Mouse (Mus musculus): ENCODE measurements around the gene Zfp553. TPM values are rescaled to one million over a fixed set of nuclear protein-coding genes. Genes with fewer than 3 reads are reported as not detected.

Zfp553 gene
- polyA plus RNA-seq, 1 experiment from 2014 or later, result 26.5 TPM

GRCm38 (mm10) chr7:127208553-127209438 is 24.1 kb upstream of the Zfp553 start, which contains the start of gene Mylpf:
Gene Mylpf, plus strand, starts transcription at chr7:127208890.
- peak within 1 kb of the TSS; percentile 90 for H3K4me3 ChIP-seq (ENCODE audit: low read depth, low read length)
- peaks cover 1% of the 10 kb centered on the region; the same call in 1 of the 2 replicates for H3K27me3 ChIP-seq (ENCODE audit: control insufficient read depth, insufficient read depth, low read length)
- H3K9me3 ChIP-seq (ENCODE audit: control insufficient read depth, low read length), result no peaks in the 10 kb centered on the region
- peak within 1 kb of the TSS; percentile 96 for H3K4me2 ChIP-seq (replicated peaks; ENCODE audit: low read depth, low read length)
- H3K9ac ChIP-seq (ENCODE audit: low read depth, low read length), result peak within 1 kb of the TSS; percentile 92
- peak within 1 kb of the TSS; percentile 77 for H3K27ac ChIP-seq (ENCODE audit: low read depth, low read length)
- ATAC-seq (ENCODE audit: low FRiP score) (peak; percentile 94), DNase-seq (ENCODE audit: low spot score) (peak; percentile 96)
- H3K36me3 ChIP-seq (ENCODE audit: control insufficient read depth, insufficient read depth, low read length), result no peaks in the 10 kb centered on the region
- peaks cover 6% of the 10 kb centered on the region; the same call in 1 of the 2 replicates for H3K4me1 ChIP-seq (replicated peaks; ENCODE audit: control insufficient read depth, insufficient read depth, low read length)
- under 1% methylated on average over 36 of the region's 44 CpGs for WGBS

GRCm38 (mm10) chr7:127209851-127210250 is 23.0 kb upstream of the Zfp553 start:
- H3K9ac ChIP-seq (ENCODE audit: low read depth, low read length), result no peak overlapping the region
- DNase-seq (ENCODE audit: low spot score) (no peak), ATAC-seq (ENCODE audit: low FRiP score) (no peak)
- H3K4me3 ChIP-seq (ENCODE audit: low read depth, low read length), result peak overlapping the region; percentile 22
- WGBS, result 89% methylated on average over 5 of the region's 5 CpGs
- peak overlapping the region; percentile 39; the same call in 1 of the 2 replicates for H3K4me2 ChIP-seq (replicated peaks; ENCODE audit: low read depth, low read length)
- no peaks in the 10 kb centered on the region for H3K36me3 ChIP-seq (ENCODE audit: control insufficient read depth, insufficient read depth, low read length)
- H3K27me3 ChIP-seq (ENCODE audit: control insufficient read depth, insufficient read depth, low read length), result peaks cover 10% of the 10 kb centered on the region; the same call in 1 of the 2 replicates
- H3K9me3 ChIP-seq (ENCODE audit: control insufficient read depth, low read length), result no peaks in the 10 kb centered on the region
- H3K4me1 ChIP-seq (replicated peaks; ENCODE audit: control insufficient read depth, insufficient read depth, low read length), result peaks cover 6% of the 10 kb centered on the region; the same call in 1 of the 2 replicates
- H3K27ac ChIP-seq (ENCODE audit: low read depth, low read length), result no peak overlapping the region

- ATAC-seq (ENCODE audit: low FRiP score), result no peak
- Histone ChIP-seq H3K4me3 (ENCODE audit: low read depth, low read length) (no peak overlapping the region), H3K36me3 (ENCODE audit: control insufficient read depth, insufficient read depth, low read length) (no peaks in the 10 kb centered on the region), H3K9me3 (ENCODE audit: control insufficient read depth, low read length) (no peaks in the 10 kb centered on the region), H3K4me1 (replicated peaks; ENCODE audit: control insufficient read depth, insufficient read depth, low read length) (peaks cover 6% of the 10 kb centered on the region; the same call in 1 of the 2 replicates), H3K27me3 (ENCODE audit: control insufficient read depth, insufficient read depth, low read length) (peaks cover 10% of the 10 kb centered on the region; the same call in 1 of the 2 replicates), H3K4me2 (replicated peaks; ENCODE audit: low read depth, low read length) (no peak overlapping the region), H3K27ac (ENCODE audit: low read depth, low read length) (no peak overlapping the region), H3K9ac (ENCODE audit: low read depth, low read length) (no peak overlapping the region)
- DNase-seq (ENCODE audit: low spot score), result no peak
- 97% methylated on average over 4 of the region's 4 CpGs for WGBS
Measured at GRCm38 (mm10) chr7:127210266-127210665, 22.6 kb upstream of the Zfp553 start.

- no peak overlapping the region for H3K27ac ChIP-seq (ENCODE audit: low read depth, low read length)
- no peak overlapping the region for H3K4me3 ChIP-seq (ENCODE audit: low read depth, low read length)
- WGBS, result 79% methylated on average over 5 of the region's 5 CpGs
- ATAC-seq (ENCODE audit: low FRiP score) (no peak), DNase-seq (ENCODE audit: low spot score) (no peak)
- H3K27me3 ChIP-seq (ENCODE audit: control insufficient read depth, insufficient read depth, low read length), result peaks cover 10% of the 10 kb centered on the region; the same call in 1 of the 2 replicates
- H3K4me1 ChIP-seq (replicated peaks; ENCODE audit: control insufficient read depth, insufficient read depth, low read length), result peaks cover 6% of the 10 kb centered on the region; the same call in 1 of the 2 replicates
- no peaks in the 10 kb centered on the region for H3K36me3 ChIP-seq (ENCODE audit: control insufficient read depth, insufficient read depth, low read length)
- no peaks in the 10 kb centered on the region for H3K9me3 ChIP-seq (ENCODE audit: control insufficient read depth, low read length)
- H3K4me2 ChIP-seq (replicated peaks; ENCODE audit: low read depth, low read length), result no peak overlapping the region
- H3K9ac ChIP-seq (ENCODE audit: low read depth, low read length), result no peak overlapping the region
Measured at GRCm38 (mm10) chr7:127211014-127211745, 21.7 kb upstream of the Zfp553 start.

- H3K27me3 ChIP-seq (ENCODE audit: control insufficient read depth, insufficient read depth, low read length), result peaks cover 10% of the 10 kb centered on the region; the same call in 1 of the 2 replicates
- DNase-seq (ENCODE audit: low spot score) (no peak), ATAC-seq (ENCODE audit: low FRiP score) (no peak)
- no peak overlapping the region for H3K27ac ChIP-seq (ENCODE audit: low read depth, low read length)
- no peak overlapping the region for H3K9ac ChIP-seq (ENCODE audit: low read depth, low read length)
- no peaks in the 10 kb centered on the region for H3K4me1 ChIP-seq (replicated peaks; ENCODE audit: control insufficient read depth, insufficient read depth, low read length)
- no peak overlapping the region for H3K4me3 ChIP-seq (ENCODE audit: low read depth, low read length)
- no peak overlapping the region for H3K4me2 ChIP-seq (replicated peaks; ENCODE audit: low read depth, low read length)
- 88% methylated on average over 12 of the region's 12 CpGs for WGBS
- no peaks in the 10 kb centered on the region for H3K9me3 ChIP-seq (ENCODE audit: control insufficient read depth, low read length)
- no peaks in the 10 kb centered on the region for H3K36me3 ChIP-seq (ENCODE audit: control insufficient read depth, insufficient read depth, low read length)
Measured at GRCm38 (mm10) chr7:127212432-127213250, 20.2 kb upstream of the Zfp553 start.

GRCm38 (mm10) chr7:127213485-127213884 is 19.4 kb upstream of the Zfp553 start:
- H3K9ac ChIP-seq (ENCODE audit: low read depth, low read length), result no peak overlapping the region
- H3K36me3 ChIP-seq (ENCODE audit: control insufficient read depth, insufficient read depth, low read length), result no peaks in the 10 kb centered on the region
- H3K27me3 ChIP-seq (ENCODE audit: control insufficient read depth, insufficient read depth, low read length), result peaks cover 10% of the 10 kb centered on the region; the same call in 1 of the 2 replicates
- H3K4me1 ChIP-seq (replicated peaks; ENCODE audit: control insufficient read depth, insufficient read depth, low read length), result no peaks in the 10 kb centered on the region
- no peak for ATAC-seq (ENCODE audit: low FRiP score)
- H3K4me3 ChIP-seq (ENCODE audit: low read depth, low read length), result no peak overlapping the region
- 41% methylated on average over 7 of the region's 7 CpGs for WGBS
- H3K9me3 ChIP-seq (ENCODE audit: control insufficient read depth, low read length), result no peaks in the 10 kb centered on the region
- DNase-seq (ENCODE audit: low spot score), result peak; percentile 65
- H3K27ac ChIP-seq (ENCODE audit: low read depth, low read length), result no peak overlapping the region
- no peak overlapping the region for H3K4me2 ChIP-seq (replicated peaks; ENCODE audit: low read depth, low read length)

GRCm38 (mm10) chr7:127213930-127214329 is 18.9 kb upstream of the Zfp553 start:
- DNase-seq (ENCODE audit: low spot score) (peak; percentile 3), ATAC-seq (ENCODE audit: low FRiP score) (no peak)
- Histone ChIP-seq H3K4me3 (ENCODE audit: low read depth, low read length) (no peak overlapping the region), H3K4me1 (replicated peaks; ENCODE audit: control insufficient read depth, insufficient read depth, low read length) (no peaks in the 10 kb centered on the region), H3K27ac (ENCODE audit: low read depth, low read length) (no peak overlapping the region), H3K4me2 (replicated peaks; ENCODE audit: low read depth, low read length) (no peak overlapping the region), H3K27me3 (ENCODE audit: control insufficient read depth, insufficient read depth, low read length) (peaks cover 10% of the 10 kb centered on the region; the same call in 1 of the 2 replicates), H3K36me3 (ENCODE audit: control insufficient read depth, insufficient read depth, low read length) (no peaks in the 10 kb centered on the region), H3K9me3 (ENCODE audit: control insufficient read depth, low read length) (no peaks in the 10 kb centered on the region), H3K9ac (ENCODE audit: low read depth, low read length) (no peak overlapping the region; the same call in 1 of the 2 replicates)
- 47% methylated on average over 12 of the region's 12 CpGs for WGBS

GRCm38 (mm10) chr7:127214521-127214920 is 18.3 kb upstream of the Zfp553 start:
- ATAC-seq (ENCODE audit: low FRiP score) (no peak), DNase-seq (ENCODE audit: low spot score) (no peak)
- Histone ChIP-seq H3K4me1 (replicated peaks; ENCODE audit: control insufficient read depth, insufficient read depth, low read length) (no peaks in the 10 kb centered on the region), H3K36me3 (ENCODE audit: control insufficient read depth, insufficient read depth, low read length) (no peaks in the 10 kb centered on the region), H3K9ac (ENCODE audit: low read depth, low read length) (no peak overlapping the region), H3K9me3 (ENCODE audit: control insufficient read depth, low read length) (no peaks in the 10 kb centered on the region), H3K27me3 (ENCODE audit: control insufficient read depth, insufficient read depth, low read length) (peaks cover 10% of the 10 kb centered on the region; the same call in 1 of the 2 replicates), H3K4me3 (ENCODE audit: low read depth, low read length) (no peak overlapping the region), H3K27ac (ENCODE audit: low read depth, low read length) (no peak overlapping the region), H3K4me2 (replicated peaks; ENCODE audit: low read depth, low read length) (no peak overlapping the region)
- WGBS, result 27% methylated on average over 21 of the region's 21 CpGs

Measured in hindbrain, embryonic 11.5 days (tissue).